28 mouse cellular contexts compared by ENCODE assay signal in genomic region chr17:72417451-72417850, GRCm38 (mm10).
DNase-seq lines count a peak whose midpoint lies in the region; ATAC-seq and TF ChIP-seq lines count a peak whose summit lies in the region.
"Had no signal": no experiment of that assay in that cellular context is flagged by ENCODE, and none has a peak within 500 bp of the region (broad histone marks: within the 10 kb centered on the region; RNA-seq: fewer than 3 reads in every experiment).

No protein-coding gene starts in this region.

- no peaks in the 10 kb centered on the region for H3K79me2 ChIP-seq in heart, adult 2 months (replicated peaks; ENCODE audit: control insufficient read depth, insufficient read depth, low read length)

- 64% methylated on average over 4 of the region's 4 CpGs for WGBS in heart, adult 2 months
- WGBS in midbrain, postnatal 0 days: 80% methylated on average over 4 of the region's 4 CpGs
- 85% methylated on average over 4 of the region's 4 CpGs for WGBS in midbrain, embryonic 15.5 days
- WGBS in stomach, postnatal 0 days: 63% methylated on average over 4 of the region's 4 CpGs

- intact Hi-C loops in heart, adult 2 months (cut with DNase I): no loop called here

- no peak overlapping the region for H3K27ac ChIP-seq in heart, adult 2 months
- no peak overlapping the region for H3K27ac ChIP-seq in midbrain, postnatal 0 days (ENCODE audit: low read depth, low read length)
- H3K27ac ChIP-seq in midbrain, embryonic 15.5 days: no peak overlapping the region
- H3K27ac ChIP-seq in stomach, postnatal 0 days (replicated peaks): no peak overlapping the region
- H3K27ac ChIP-seq: embryonic facial prominence, embryonic 10.5 days; embryonic facial prominence, embryonic 13.5 days; forebrain, embryonic 12.5 days; forebrain, embryonic 15.5 days; heart, embryonic 15.5 days; hindbrain, embryonic 10.5 days; hindbrain, embryonic 13.5 days; intestine, embryonic 15.5 days had no signal

- no peak overlapping the region for H3K4me3 ChIP-seq in heart, adult 2 months
- no peak overlapping the region for H3K4me3 ChIP-seq in midbrain, postnatal 0 days (ENCODE audit: low read depth, low read length)
- H3K4me3 ChIP-seq in midbrain, embryonic 15.5 days: no peak overlapping the region
- no peak overlapping the region for H3K4me3 ChIP-seq in stomach, postnatal 0 days (ENCODE audit: low read depth, low read length)
- H3K4me3 ChIP-seq: embryonic facial prominence, embryonic 10.5 days; embryonic facial prominence, embryonic 13.5 days; erythroblast, embryonic 14.5 days; forebrain, embryonic 12.5 days; forebrain, embryonic 15.5 days; heart, embryonic 12.5 days; heart, embryonic 15.5 days; hindbrain, embryonic 10.5 days; hindbrain, embryonic 13.5 days; intestine, embryonic 15.5 days had no signal

- no peaks in the 10 kb centered on the region for H3K27me3 ChIP-seq in heart, adult 2 months (ENCODE audit: control insufficient read depth, insufficient read depth, low read length)
- no peaks in the 10 kb centered on the region for H3K27me3 ChIP-seq in midbrain, postnatal 0 days (ENCODE audit: insufficient read depth, low read length)
- H3K27me3 ChIP-seq in midbrain, embryonic 15.5 days (replicated peaks): no peaks in the 10 kb centered on the region
- no peaks in the 10 kb centered on the region for H3K27me3 ChIP-seq in stomach, postnatal 0 days (ENCODE audit: control insufficient read depth, insufficient read depth, low read length)
- H3K27me3 ChIP-seq: embryonic facial prominence, embryonic 13.5 days; forebrain, embryonic 12.5 days; forebrain, embryonic 15.5 days; heart, embryonic 12.5 days; heart, embryonic 15.5 days; hindbrain, embryonic 13.5 days; intestine, embryonic 15.5 days had no signal

- no peak for TF ChIP-seq CTCF in heart, adult 2 months (IDR thresholded peaks at IDR 0.05)
- TF ChIP-seq CTCF in midbrain, postnatal 0 days (IDR thresholded peaks at IDR 0.05): no peak
- no peak for TF ChIP-seq CTCF in stomach, postnatal 0 days (IDR thresholded peaks at IDR 0.05; ENCODE audit: low read depth)

- H3K9ac ChIP-seq in heart, adult 2 months (ENCODE audit: low read depth, low read length): no peak overlapping the region
- no peak overlapping the region for H3K9ac ChIP-seq in midbrain, postnatal 0 days (replicated peaks; ENCODE audit: low read length, poor library complexity, severe bottlenecking)
- no peak overlapping the region for H3K9ac ChIP-seq in midbrain, embryonic 15.5 days
- no peak overlapping the region for H3K9ac ChIP-seq in stomach, postnatal 0 days (ENCODE audit: low read length)
- H3K9ac ChIP-seq: embryonic facial prominence, embryonic 13.5 days; forebrain, embryonic 12.5 days; forebrain, embryonic 15.5 days; heart, embryonic 12.5 days; heart, embryonic 15.5 days; hindbrain, embryonic 13.5 days; intestine, embryonic 15.5 days had no signal

- no peak for TF ChIP-seq EP300 in heart, adult 2 months (IDR thresholded peaks at IDR 0.05; ENCODE audit: insufficient read depth, low read depth, low read length)
- no peak for TF ChIP-seq EP300 in stomach, postnatal 0 days (optimal IDR thresholded peaks at IDR 0.05)

- no peaks in the 10 kb centered on the region for H3K9me3 ChIP-seq in midbrain, postnatal 0 days (ENCODE audit: low read length)
- H3K9me3 ChIP-seq in midbrain, embryonic 15.5 days: no peaks in the 10 kb centered on the region
- no peaks in the 10 kb centered on the region for H3K9me3 ChIP-seq in stomach, postnatal 0 days (ENCODE audit: control insufficient read depth, low read length)
- H3K9me3 ChIP-seq: embryonic facial prominence, embryonic 10.5 days; embryonic facial prominence, embryonic 13.5 days; forebrain, embryonic 12.5 days; forebrain, embryonic 15.5 days; heart, embryonic 15.5 days; hindbrain, embryonic 10.5 days; hindbrain, embryonic 13.5 days; intestine, embryonic 15.5 days had no signal

- H3K4me1 ChIP-seq in heart, adult 2 months (ENCODE audit: control insufficient read depth, insufficient read depth, low read length): no peaks in the 10 kb centered on the region
- H3K4me1 ChIP-seq in midbrain, postnatal 0 days (ENCODE audit: insufficient read depth, low read length): no peaks in the 10 kb centered on the region
- H3K4me1 ChIP-seq in midbrain, embryonic 15.5 days: no peaks in the 10 kb centered on the region
- no peaks in the 10 kb centered on the region for H3K4me1 ChIP-seq in stomach, postnatal 0 days (replicated peaks; ENCODE audit: control insufficient read depth, insufficient read depth)
- H3K4me1 ChIP-seq: embryonic facial prominence, embryonic 10.5 days; embryonic facial prominence, embryonic 13.5 days; forebrain, embryonic 12.5 days; forebrain, embryonic 15.5 days; heart, embryonic 12.5 days; heart, embryonic 15.5 days; hindbrain, embryonic 10.5 days; hindbrain, embryonic 13.5 days; intestine, embryonic 15.5 days had no signal

- no peak for TF ChIP-seq POLR2A in heart, adult 2 months (IDR thresholded peaks at IDR 0.05; ENCODE audit: insufficient read depth, low read depth, low read length)

- no peak overlapping the region for H3K4me2 ChIP-seq in midbrain, postnatal 0 days (ENCODE audit: low read depth, low read length, poor library complexity, severe bottlenecking)
- no peak overlapping the region for H3K4me2 ChIP-seq in midbrain, embryonic 15.5 days
- no peak overlapping the region for H3K4me2 ChIP-seq in stomach, postnatal 0 days (replicated peaks; ENCODE audit: low read depth)
- H3K4me2 ChIP-seq: embryonic facial prominence, embryonic 13.5 days; forebrain, embryonic 12.5 days; forebrain, embryonic 15.5 days; heart, embryonic 12.5 days; heart, embryonic 15.5 days; hindbrain, embryonic 13.5 days; intestine, embryonic 15.5 days had no signal

- no peak for ATAC-seq in midbrain, postnatal 0 days (ENCODE audit: low FRiP score)
- ATAC-seq in midbrain, embryonic 15.5 days (replicated peaks): no peak
- no peak for ATAC-seq in stomach, postnatal 0 days (ENCODE audit: low FRiP score, low TSS enrichment)
- ATAC-seq: CD4-positive, CD25-positive, alpha-beta regulatory T cell, adult 4 months; forebrain, embryonic 15.5 days; hindbrain, embryonic 16.5 days; intestine, embryonic 15.5 days; Patski had no signal

- no peaks in the 10 kb centered on the region for H3K36me3 ChIP-seq in heart, adult 2 months (ENCODE audit: control insufficient read depth, insufficient read depth, low read length)
- no peaks in the 10 kb centered on the region for H3K36me3 ChIP-seq in midbrain, postnatal 0 days (ENCODE audit: insufficient read depth, low read length)
- H3K36me3 ChIP-seq in midbrain, embryonic 15.5 days (replicated peaks): no peaks in the 10 kb centered on the region
- H3K36me3 ChIP-seq in stomach, postnatal 0 days (ENCODE audit: control insufficient read depth, insufficient read depth, low read length): no peaks in the 10 kb centered on the region
- H3K36me3 ChIP-seq: embryonic facial prominence, embryonic 10.5 days; embryonic facial prominence, embryonic 13.5 days; forebrain, embryonic 12.5 days; forebrain, embryonic 15.5 days; heart, embryonic 12.5 days; heart, embryonic 15.5 days; hindbrain, embryonic 10.5 days; hindbrain, embryonic 13.5 days; intestine, embryonic 15.5 days had no signal

- peak; percentile 74 for DNase-seq in heart, adult 11 months
- no peak for DNase-seq in heart, adult 2 months
- DNase-seq in midbrain, postnatal 0 days (ENCODE audit: low spot score): peak; percentile 3
- DNase-seq in adipocyte (ENCODE audit: low spot score): peak; percentile 3
- no peak for DNase-seq in stomach, postnatal 0 days (ENCODE audit: low spot score)
- DNase-seq: adrenal gland, adult 2 months; cerebellum, adult 11-12 months; cerebellum, adult 8-10 months; cerebellum, postnatal 10 days; cerebellum, postnatal 36 days; embryo, embryonic 11 days; gastrocnemius, postnatal 10 days; gastrocnemius, postnatal 36 days; heart, postnatal 36 days had no signal

Comparison
In these comparisons a context has a peak if more than half of its experiments do, and no peak if none do; other contexts are left out.
1. DNase-seq: peak in heart, adult 11 months (single experiment), midbrain, postnatal 0 days (single experiment) and adipocyte (single experiment); none in heart, adult 2 months (0 of 2) and stomach, postnatal 0 days (single experiment).